Mouse (Mus musculus) liver, postnatal 0 days (tissue): Measurements from ENCODE around the gene Tmem132c. TPM values are rescaled to one million over a fixed set of nuclear protein-coding genes. Genes with fewer than 3 reads are reported as not detected.

Experiments used
- ATAC-seq: fragments of 200-750 bp; cut with Nextera tagmentation; 2 replicates; pipeline ENCODE4 v1.8.0; 2017; ENCODE audit warnings: mild to moderate bottlenecking, moderate library complexity
- DNase-seq: peaks from one replicate; pipeline ENCODE4 v3.0.0-alpha.2; 2016
- H3K27ac ChIP-seq: fragments of 300-500 bp; sonication (generic); 2 replicates; pipeline ENCODE4 v1.5.1; 2014; ENCODE audit warnings: antibody characterized with exemption, moderate library complexity, mild to moderate bottlenecking, low read depth
- H3K27me3 ChIP-seq: fragments of 300-500 bp; sonication (generic); 2 replicates; pipeline ENCODE4 v1.6.1; 2014; ENCODE audit warnings: low read length, control low read depth, mixed read lengths; ENCODE audit not compliant: insufficient read depth
- H3K36me3 ChIP-seq: fragments of 300-500 bp; sonication (generic); replicated peaks from 2 replicates; pipeline ENCODE4 v1.6.1; 2014; ENCODE audit warnings: mild to moderate bottlenecking, control low read depth, low read length, moderate library complexity, mixed read lengths; ENCODE audit not compliant: insufficient read depth
- H3K4me1 ChIP-seq: fragments of 300-500 bp; sonication (generic); 2 replicates; pipeline ENCODE4 v1.6.1; 2014; ENCODE audit warnings: antibody characterized with exemption, mild to moderate bottlenecking, control low read depth; ENCODE audit not compliant: insufficient read depth
- H3K4me2 ChIP-seq: fragments of 300-500 bp; sonication (generic); 2 replicates; pipeline ENCODE4 v1.6.1; 2014; ENCODE audit warnings: low read depth, mild to moderate bottlenecking, low read length, moderate library complexity, mixed read lengths
- H3K4me3 ChIP-seq: fragments of 300-500 bp; sonication (generic); 2 replicates; pipeline ENCODE4 v1.5.1; 2014; ENCODE audit warnings: low read depth, low read length
- H3K9ac ChIP-seq: fragments of 300-500 bp; sonication (generic); replicated peaks from 2 replicates; pipeline ENCODE4 v1.6.1; 2014; ENCODE audit warnings: mild to moderate bottlenecking, moderate library complexity
- H3K9me3 ChIP-seq: fragments of 300-500 bp; sonication (generic); 2 replicates; pipeline ENCODE4 v1.6.1; 2016; ENCODE audit warnings: mild to moderate bottlenecking, control low read depth, low read length, mixed read lengths
- CTCF ChIP-seq: sonication (generic); IDR thresholded peaks from 2 replicates; pipeline ENCODE4 v1.5.1; 2016; ENCODE audit warnings: antibody characterized with exemption, low read depth
- EP300 ChIP-seq: IDR thresholded peaks from 2 replicates; pipeline ENCODE4 v1.6.1; 2016; ENCODE audit warnings: antibody characterized with exemption, low read depth, mild to moderate bottlenecking
- WGBS: fragments of 180-500 bp; shearing (Covaris S2); extraction: QIAGEN DNeasy Blood & Tissue Kit; methylation state at CpG from one replicate; pipeline ENCODE4 v1.1.7; 2014; ENCODE audit not compliant: insufficient replicate concordance; 5-methylcytosine and 5-hydroxymethylcytosine counted together
- polyA plus RNA-seq: library from polyadenylated mRNA; unstranded; fragments of >200 nt; fragmentation: Nextera tagmentation; extraction: Ambion mirVana; gene quantifications from 2 replicates; pipeline ENCODE4 v1.2.1, GENCODE M21; 2015

Tmem132c gene
- polyA plus RNA-seq, 1 experiment from 2014 or later, result 0.02 TPM

DNA sequence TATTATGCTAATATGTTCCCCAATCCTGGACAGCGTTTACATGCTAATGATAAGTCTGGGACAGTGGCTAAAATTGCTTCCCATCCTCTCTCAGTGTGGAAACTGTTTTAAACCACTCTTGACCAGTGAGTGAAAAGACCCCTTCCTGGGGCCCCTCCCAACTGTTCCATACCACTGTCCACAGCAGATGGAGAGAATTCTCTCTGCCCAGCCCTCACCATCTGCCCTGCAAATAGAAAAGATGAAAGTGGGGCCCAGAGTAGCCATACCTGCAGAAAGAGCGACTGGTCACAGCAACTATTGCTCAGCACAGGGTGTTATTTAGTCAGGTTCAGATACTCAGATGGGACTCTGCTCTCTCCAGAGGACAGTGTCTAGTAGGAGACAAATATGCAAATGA lies 306.5 kb downstream of the Tmem132c start:
- Histone ChIP-seq H3K27me3 (no peaks in the 10 kb centered on the region), H3K4me2 (no peak overlapping the region), H3K27ac (no peak overlapping the region), H3K36me3 (no peaks in the 10 kb centered on the region), H3K4me3 (no peak overlapping the region), H3K9me3 (no peaks in the 10 kb centered on the region), H3K4me1 (no peaks in the 10 kb centered on the region), H3K9ac (no peak overlapping the region)
- 69% methylated on average over 2 of the region's 2 CpGs for WGBS
- TF ChIP-seq EP300, result no peak
- no peak for TF ChIP-seq CTCF
- no peak for DNase-seq
- no peak for ATAC-seq

DNA sequence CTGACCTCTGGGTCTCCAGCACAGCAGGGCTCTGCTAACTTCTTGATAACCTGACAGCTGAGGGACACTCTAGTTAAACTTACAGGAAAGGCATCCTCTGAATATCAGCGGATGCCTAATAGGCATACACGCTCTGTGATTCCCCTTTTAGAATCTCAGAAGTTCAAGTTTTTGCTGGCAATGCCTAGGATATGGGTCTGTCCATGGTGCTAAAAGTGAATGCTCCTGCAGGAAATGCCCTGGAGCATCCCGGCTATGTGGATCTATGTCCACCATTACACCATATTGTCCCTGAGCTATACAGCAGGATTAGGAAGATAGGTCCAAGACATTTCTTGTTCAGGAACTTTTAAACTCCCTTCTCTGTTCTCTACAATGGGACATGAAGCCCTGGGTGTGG lies 319.5 kb downstream of the Tmem132c start:
- Histone ChIP-seq H3K27me3 (no peaks in the 10 kb centered on the region), H3K4me1 (no peaks in the 10 kb centered on the region), H3K9ac (no peak overlapping the region), H3K4me2 (no peak overlapping the region), H3K4me3 (no peak overlapping the region), H3K27ac (no peak overlapping the region), H3K9me3 (no peaks in the 10 kb centered on the region), H3K36me3 (no peaks in the 10 kb centered on the region)
- WGBS, result 72% methylated on average over 3 of the region's 3 CpGs
- no peak for ATAC-seq
- TF ChIP-seq EP300, result no peak
- no peak for TF ChIP-seq CTCF
- no peak for DNase-seq

DNA sequence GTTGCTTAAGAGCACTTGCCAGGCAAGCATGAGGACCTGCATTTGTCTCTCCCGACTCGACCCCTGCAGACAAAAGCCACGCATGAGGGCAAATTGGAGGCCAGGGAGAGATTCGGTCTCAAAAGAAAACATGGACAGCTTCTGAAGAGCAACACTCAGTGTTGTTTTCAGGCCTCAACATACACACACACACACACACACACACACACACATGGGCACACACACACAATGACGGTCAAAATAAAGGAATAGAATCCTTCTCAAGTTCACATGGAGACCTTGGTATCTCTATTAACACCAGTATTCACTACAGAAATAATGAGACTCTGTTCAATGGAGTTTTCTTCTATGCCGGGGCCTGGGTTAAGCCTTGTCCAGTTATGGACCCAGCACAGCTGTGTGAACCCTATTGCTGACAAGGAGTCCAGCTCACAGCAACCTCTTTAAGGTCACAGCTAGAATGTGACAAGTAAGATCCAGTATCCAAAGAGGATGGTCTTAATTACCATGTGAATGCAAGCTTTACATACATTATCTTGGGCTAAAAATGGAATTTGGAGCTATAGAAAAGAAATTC lies 325.6 kb downstream of the Tmem132c start:
- Histone ChIP-seq H3K27me3 (no peaks in the 10 kb centered on the region), H3K9me3 (no peaks in the 10 kb centered on the region), H3K4me2 (no peak overlapping the region), H3K9ac (no peak overlapping the region), H3K4me3 (no peak overlapping the region), H3K36me3 (no peaks in the 10 kb centered on the region), H3K27ac (no peak overlapping the region), H3K4me1 (no peaks in the 10 kb centered on the region)
- WGBS, result 61% methylated on average over 6 of the region's 6 CpGs
- TF ChIP-seq EP300, result no peak
- no peak for TF ChIP-seq CTCF
- no peak for ATAC-seq
- no peak for DNase-seq

DNA sequence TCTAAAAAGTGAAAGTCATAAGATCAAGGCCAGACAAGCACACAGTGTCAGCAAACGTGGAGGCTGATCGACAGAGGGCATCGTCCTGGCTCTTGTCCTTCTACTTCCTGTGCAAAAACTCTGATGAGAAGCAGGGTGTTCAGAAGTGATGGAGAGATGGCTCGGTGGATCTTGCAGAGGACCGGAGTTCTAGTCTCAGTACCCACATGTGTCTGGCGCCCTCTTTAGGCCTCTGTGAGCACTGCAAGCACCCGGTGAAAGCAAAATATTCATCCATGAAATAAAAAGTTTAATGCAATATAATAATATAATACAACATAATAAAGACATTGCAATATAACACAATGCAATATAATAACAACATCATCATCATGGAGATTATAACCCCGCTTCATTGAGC lies 335.8 kb downstream of the Tmem132c start:
- Histone ChIP-seq H3K9me3 (no peaks in the 10 kb centered on the region), H3K9ac (no peak overlapping the region), H3K4me3 (no peak overlapping the region), H3K27me3 (no peaks in the 10 kb centered on the region), H3K4me1 (no peaks in the 10 kb centered on the region), H3K4me2 (no peak overlapping the region), H3K27ac (no peak overlapping the region), H3K36me3 (no peaks in the 10 kb centered on the region)
- ATAC-seq (no peak), DNase-seq (no peak)
- TF ChIP-seq CTCF (peak; percentile 35), EP300 (no peak)
- 47% methylated on average over 8 of the region's 8 CpGs for WGBS

DNA sequence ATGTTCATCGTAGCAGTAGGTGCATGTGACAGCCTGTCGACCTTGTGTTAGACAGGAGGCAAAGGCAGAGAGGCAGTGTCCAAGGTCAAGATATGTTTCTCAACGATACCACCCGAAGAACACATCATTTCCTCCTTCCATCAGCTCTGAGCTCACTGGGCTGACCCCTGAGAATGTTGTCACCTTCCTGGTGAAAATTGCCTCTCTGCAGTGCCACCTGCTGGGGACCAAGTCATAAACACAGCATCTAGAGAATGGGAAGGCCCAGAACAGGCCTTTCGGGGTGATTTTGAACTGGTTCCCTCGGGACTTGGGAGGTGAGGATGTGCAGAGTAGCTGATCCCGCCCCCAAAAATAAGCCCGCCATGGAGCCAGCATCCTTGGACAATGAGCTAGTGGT lies 342.1 kb downstream of the Tmem132c start:
- H3K9ac ChIP-seq, result no peak overlapping the region
- no peak overlapping the region for H3K4me2 ChIP-seq
- no peaks in the 10 kb centered on the region for H3K9me3 ChIP-seq
- no peak for TF ChIP-seq EP300
- peak; percentile 43 for TF ChIP-seq CTCF
- no peaks in the 10 kb centered on the region for H3K36me3 ChIP-seq
- no peaks in the 10 kb centered on the region for H3K4me1 ChIP-seq
- DNase-seq (no peak), ATAC-seq (no peak)
- H3K4me3 ChIP-seq, result no peak overlapping the region
- H3K27ac ChIP-seq, result no peak overlapping the region
- 67% methylated on average over 8 of the region's 8 CpGs for WGBS
- H3K27me3 ChIP-seq, result no peaks in the 10 kb centered on the region

DNA sequence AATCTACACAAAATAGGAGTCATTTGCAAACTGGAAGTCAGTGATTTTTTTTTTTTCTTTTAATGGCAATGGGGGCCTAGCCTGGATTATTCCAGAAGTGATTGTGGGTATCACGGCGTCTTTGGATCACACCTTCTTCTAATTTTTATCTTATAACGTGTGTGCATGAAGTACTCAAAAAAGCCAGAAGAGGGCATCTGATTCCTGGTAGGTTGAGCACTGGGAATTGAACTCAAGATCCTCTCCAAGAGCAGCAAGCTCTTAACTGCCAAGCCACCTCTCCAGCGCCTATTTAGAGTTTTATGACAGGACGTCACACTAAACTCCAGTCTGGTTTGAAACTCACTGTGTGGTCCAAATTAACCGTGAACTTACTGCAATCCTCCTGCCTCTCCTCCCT lies 346.2 kb downstream of the Tmem132c start:
- Histone ChIP-seq H3K4me2 (no peak overlapping the region), H3K36me3 (peaks cover 9% of the 10 kb centered on the region), H3K9me3 (no peaks in the 10 kb centered on the region), H3K27me3 (no peaks in the 10 kb centered on the region), H3K27ac (no peak overlapping the region), H3K4me3 (no peak overlapping the region), H3K4me1 (no peaks in the 10 kb centered on the region), H3K9ac (no peak overlapping the region)
- ATAC-seq (no peak), DNase-seq (no peak)
- whole genome bisulfite sequencing, result 58% methylated on average over 6 of the region's 6 CpGs
- no peak for TF ChIP-seq EP300
- peak; percentile 46 for TF ChIP-seq CTCF

DNA sequence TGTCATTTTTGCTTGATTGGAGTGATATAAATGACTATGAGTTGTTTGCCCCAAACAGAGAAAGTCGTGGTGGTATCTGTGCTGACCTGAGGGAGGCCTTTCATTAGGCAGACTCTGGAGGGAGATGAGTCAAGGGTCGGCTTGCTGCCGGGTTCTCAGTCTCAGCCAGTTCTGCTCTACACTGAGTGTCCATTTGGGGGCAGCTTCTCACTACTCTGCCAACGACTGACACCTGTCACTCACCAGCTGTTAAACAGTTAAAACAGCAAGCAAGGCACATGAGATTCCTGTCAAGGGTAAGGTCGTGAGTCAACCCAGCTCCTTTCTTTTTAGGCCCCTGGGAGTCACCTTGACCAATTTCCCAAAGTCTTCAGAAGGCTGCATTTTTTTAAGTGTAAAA lies 350.8 kb downstream of the Tmem132c start:
- peak; percentile 24; the same call in 1 of the 2 replicates for ATAC-seq
- TF ChIP-seq EP300 (no peak), CTCF (0 out of 2 replicates have a peak, but pooled peaks have one; percentile 20)
- 59% methylated on average over 5 of the region's 5 CpGs for WGBS
- DNase-seq, result no peak
- no peaks in the 10 kb centered on the region for H3K27me3 ChIP-seq
- no peak overlapping the region for H3K9ac ChIP-seq
- peaks cover 50% of the 10 kb centered on the region for H3K36me3 ChIP-seq
- no peak overlapping the region for H3K4me3 ChIP-seq
- no peak overlapping the region for H3K4me2 ChIP-seq
- no peaks in the 10 kb centered on the region for H3K9me3 ChIP-seq
- H3K27ac ChIP-seq, result no peak overlapping the region
- H3K4me1 ChIP-seq, result no peaks in the 10 kb centered on the region
